ENCODE assay signal across 7 mouse cellular contexts in genomic region chr17:12029921-12030461, GRCm38 (mm10).
DNase-seq lines count a peak whose midpoint lies in the region; ATAC-seq and TF ChIP-seq lines count a peak whose summit lies in the region.

No protein-coding gene starts in this region.

- TF ChIP-seq CTCF in lung, postnatal 0 days (IDR thresholded peaks at IDR 0.05), result no peak
- no peak for TF ChIP-seq CTCF in lung, adult 2 months (IDR thresholded peaks at IDR 0.05; ENCODE audit: insufficient read depth, low read length)

- no peaks in the 10 kb centered on the region; the same call in 1 of the 2 replicates for H3K4me1 ChIP-seq in lung, postnatal 0 days (ENCODE audit: insufficient read depth, low read depth, low read length)
- no peaks in the 10 kb centered on the region for H3K4me1 ChIP-seq in lung, adult 2 months (ENCODE audit: control insufficient read depth, insufficient read depth, low read length)
- H3K4me1 ChIP-seq in forebrain, embryonic 13.5 days, result peaks cover 21% of the 10 kb centered on the region
- H3K4me1 ChIP-seq in limb, embryonic 14.5 days (ENCODE audit: control insufficient read depth, insufficient read depth, low read length), result peaks cover 13% of the 10 kb centered on the region
- H3K4me1 ChIP-seq in stomach, embryonic 16.5 days (ENCODE audit: control insufficient read depth, insufficient read depth, low read length), result peaks cover 16% of the 10 kb centered on the region

- no peaks in the 10 kb centered on the region for H3K36me3 ChIP-seq in lung, postnatal 0 days (ENCODE audit: insufficient read depth, low read length)
- H3K36me3 ChIP-seq in forebrain, embryonic 13.5 days (ENCODE audit: poor library complexity, severe bottlenecking), result no peaks in the 10 kb centered on the region
- H3K36me3 ChIP-seq in limb, embryonic 14.5 days (ENCODE audit: control insufficient read depth, insufficient read depth, low read length), result no peaks in the 10 kb centered on the region
- H3K36me3 ChIP-seq in stomach, embryonic 16.5 days (ENCODE audit: control insufficient read depth, insufficient read depth, low read length), result no peaks in the 10 kb centered on the region

- TF ChIP-seq POLR2A in lung, adult 2 months (IDR thresholded peaks at IDR 0.05; ENCODE audit: borderline replicate concordance, extremely low read depth, low read depth, low read length), result no peak
- TF ChIP-seq POLR2A in limb, embryonic 14.5 days (IDR thresholded peaks at IDR 0.05; ENCODE audit: borderline replicate concordance, extremely low read depth, insufficient read depth, insufficient read length), result no peak

- no peaks in the 10 kb centered on the region for H3K27me3 ChIP-seq in lung, postnatal 0 days (replicated peaks; ENCODE audit: insufficient read depth, low read length)
- peaks cover 3% of the 10 kb centered on the region; the same call in 1 of the 2 replicates for H3K27me3 ChIP-seq in forebrain, embryonic 13.5 days
- no peaks in the 10 kb centered on the region for H3K27me3 ChIP-seq in limb, embryonic 14.5 days (ENCODE audit: control insufficient read depth, insufficient read depth, low read length)
- no peaks in the 10 kb centered on the region for H3K27me3 ChIP-seq in stomach, embryonic 16.5 days (ENCODE audit: control insufficient read depth, insufficient read depth, low read length)

- no peak overlapping the region for H3K4me2 ChIP-seq in lung, postnatal 0 days (replicated peaks; ENCODE audit: low read depth, low read length)
- peak overlapping the region; percentile 39 for H3K4me2 ChIP-seq in forebrain, embryonic 13.5 days
- H3K4me2 ChIP-seq in limb, embryonic 14.5 days (replicated peaks; ENCODE audit: low read depth, low read length, severe bottlenecking), result peak overlapping the region; percentile 24; the same call in 1 of the 2 replicates
- 0 out of 2 replicates have a peak overlapping the region, but pooled peaks have one; percentile 5 for H3K4me2 ChIP-seq in stomach, embryonic 16.5 days (ENCODE audit: low read depth, low read length)

- no peak overlapping the region for H3K9ac ChIP-seq in lung, postnatal 0 days (replicated peaks; ENCODE audit: low read depth)
- no peak overlapping the region for H3K9ac ChIP-seq in forebrain, embryonic 13.5 days
- no peak overlapping the region for H3K9ac ChIP-seq in limb, embryonic 14.5 days (ENCODE audit: low read depth, low read length, severe bottlenecking)
- no peak overlapping the region for H3K9ac ChIP-seq in stomach, embryonic 16.5 days (ENCODE audit: low read length)

- no peak for ATAC-seq in lung, postnatal 0 days
- ATAC-seq in forebrain, embryonic 13.5 days, result peak; percentile 31; the same call in 1 of the 2 replicates
- peak; percentile 53 for ATAC-seq in limb, embryonic 14.5 days (ENCODE audit: low FRiP score, low read depth)
- no peak for ATAC-seq in stomach, embryonic 16.5 days (ENCODE audit: insufficient read depth, low FRiP score)

- TF ChIP-seq EP300 in lung, postnatal 0 days (IDR thresholded peaks at IDR 0.05), result no peak

- H3K9me3 ChIP-seq in lung, postnatal 0 days (ENCODE audit: low read length), result no peaks in the 10 kb centered on the region
- no peaks in the 10 kb centered on the region for H3K9me3 ChIP-seq in forebrain, embryonic 13.5 days (replicated peaks)
- H3K9me3 ChIP-seq in limb, embryonic 14.5 days (ENCODE audit: control insufficient read depth, low read length), result no peaks in the 10 kb centered on the region
- H3K9me3 ChIP-seq in stomach, embryonic 16.5 days (replicated peaks; ENCODE audit: control insufficient read depth, low read length), result no peaks in the 10 kb centered on the region

- WGBS in lung, postnatal 0 days, result 17% methylated on average over 14 of the region's 14 CpGs
- 28% methylated on average over 14 of the region's 14 CpGs for WGBS in lung, adult 2 months
- 12% methylated on average over 14 of the region's 14 CpGs for WGBS in forebrain, embryonic 13.5 days
- WGBS in limb, embryonic 14.5 days, result 5% methylated on average over 14 of the region's 14 CpGs
- 19% methylated on average over 14 of the region's 14 CpGs for WGBS in stomach, embryonic 16.5 days

- H3K4me3 ChIP-seq in lung, postnatal 0 days (ENCODE audit: low read depth, low read length), result no peak overlapping the region
- H3K4me3 ChIP-seq in lung, adult 2 months (replicated peaks; ENCODE audit: extremely low read depth, low read depth, low read length), result no peak overlapping the region
- no peak overlapping the region for H3K4me3 ChIP-seq in forebrain, embryonic 13.5 days
- H3K4me3 ChIP-seq in limb, embryonic 14.5 days (replicated peaks; ENCODE audit: low read length), result peak overlapping the region; percentile 4; the same call in 1 of the 2 replicates
- H3K4me3 ChIP-seq in stomach, embryonic 16.5 days (replicated peaks; ENCODE audit: low read length), result no peak overlapping the region

- DNase-seq in lung, postnatal 0 days (ENCODE audit: low spot score), result peak; percentile 20
- no peak for DNase-seq in lung, adult 2 months
- peak; percentile 14 for DNase-seq in limb, embryonic 14.5 days (ENCODE audit: low spot score)
- DNase-seq in left cerebral cortex, adult 9 months (ENCODE audit: low spot score in 2 of 2), result no peak
- DNase-seq in urinary bladder, postnatal 4 days (ENCODE audit: low spot score in 2 of 2), result no peak

- no peak overlapping the region for H3K27ac ChIP-seq in lung, postnatal 0 days (ENCODE audit: low read length)
- H3K27ac ChIP-seq in forebrain, embryonic 13.5 days, result peak overlapping the region; percentile 20; the same call in 1 of the 2 replicates
- H3K27ac ChIP-seq in limb, embryonic 14.5 days (replicated peaks; ENCODE audit: low read depth, low read length), result no peak overlapping the region
- H3K27ac ChIP-seq in stomach, embryonic 16.5 days (ENCODE audit: low read length), result no peak overlapping the region

Comparison
In these comparisons a context has a peak if more than half of its experiments do, and no peak if none do; other contexts are left out.
1. DNase-seq: peak in lung, postnatal 0 days (single experiment) and limb, embryonic 14.5 days (single experiment); none in lung, adult 2 months (single experiment), left cerebral cortex, adult 9 months (0 of 2) and urinary bladder, postnatal 4 days (0 of 2).
2. ATAC-seq: peak in forebrain, embryonic 13.5 days (single experiment) and limb, embryonic 14.5 days (single experiment); none in lung, postnatal 0 days (single experiment) and stomach, embryonic 16.5 days (single experiment).